Mouse (Mus musculus): Measurements from ENCODE around the gene Lrrc8b.

DNA sequence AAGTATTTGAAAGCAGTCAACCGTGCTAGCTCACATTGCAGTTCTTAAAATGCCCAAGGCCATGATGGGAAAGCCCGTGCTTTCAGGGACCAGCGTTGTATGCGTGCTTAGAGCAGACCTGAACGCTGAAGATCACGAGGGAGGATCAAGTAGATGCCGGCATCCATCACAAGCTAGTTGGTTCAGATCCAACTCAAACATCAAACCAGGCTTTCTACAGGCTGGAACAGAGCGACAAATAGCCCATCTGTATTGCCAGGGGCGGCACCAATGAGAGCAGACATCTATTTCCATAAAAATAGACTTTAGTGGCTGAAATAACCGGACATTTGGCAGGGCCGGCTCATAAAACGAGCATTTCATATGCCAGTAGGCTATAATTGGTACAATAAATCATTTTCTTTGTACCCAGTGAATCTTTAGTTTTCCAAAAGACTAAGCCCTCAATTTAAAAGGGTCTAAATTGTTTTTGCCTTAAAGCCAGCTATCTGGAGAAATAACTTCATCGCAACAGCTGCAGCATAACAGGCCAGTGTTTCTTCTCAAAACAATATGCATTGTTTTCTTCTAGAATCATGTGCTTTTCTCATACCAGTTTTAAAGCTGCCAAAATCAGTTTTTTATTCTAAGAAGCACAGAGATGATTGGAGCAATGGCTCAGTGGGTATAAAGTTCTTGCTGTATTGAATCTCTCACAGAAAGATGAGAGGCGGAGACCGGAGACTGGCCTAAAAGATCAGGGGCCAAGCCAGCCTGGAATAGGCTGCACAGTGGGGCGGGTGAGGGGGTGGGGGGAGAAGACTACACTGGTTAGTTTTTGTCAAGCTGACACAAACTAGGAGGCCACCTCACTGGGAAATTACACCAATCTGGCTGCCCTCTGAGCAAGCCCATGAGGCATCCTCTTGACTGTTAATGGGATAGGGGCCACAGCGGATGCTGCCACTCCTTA lies 14.9 kb upstream of the Lrrc8b start:
- TF ChIP-seq CTCF (IDR thresholded peaks at IDR 0.05) (no peak), EP300 (IDR thresholded peaks at IDR 0.05) (no peak)
